Mouse (Mus musculus): ENCODE measurements around the gene Hand2.
A peak's percentile ranks its signal among the peaks of the same experiment; 100 is the strongest.

The Hand2 gene

GRCm38 (mm10) chr8:57353346-57354305 lies 32.8 kb downstream of the Hand2 start:
- Histone ChIP-seq H3K4me1 (replicated peaks; ENCODE audit: low read depth, low read length) (peaks cover 19% of the 10 kb centered on the region), H3K36me3 (ENCODE audit: insufficient read depth, low read length) (no peaks in the 10 kb centered on the region), H3K9me3 (ENCODE audit: low read length) (no peaks in the 10 kb centered on the region), H3K4me3 (replicated peaks; ENCODE audit: low read length) (peak overlapping the region; percentile 71), H3K27me3 (ENCODE audit: insufficient read depth, low read length) (peaks cover 63% of the 10 kb centered on the region)
- no peak for TF ChIP-seq POU5F1 (IDR thresholded peaks at IDR 0.05; ENCODE audit: borderline replicate concordance, low read length)
- TF ChIP-seq NANOG (IDR thresholded peaks at IDR 0.05; ENCODE audit: borderline replicate concordance, low read length) = no peak
- peak; percentile 39 for TF ChIP-seq CTCF (conservative IDR thresholded peaks at IDR 0.05; ENCODE audit: low read length)

DNA sequence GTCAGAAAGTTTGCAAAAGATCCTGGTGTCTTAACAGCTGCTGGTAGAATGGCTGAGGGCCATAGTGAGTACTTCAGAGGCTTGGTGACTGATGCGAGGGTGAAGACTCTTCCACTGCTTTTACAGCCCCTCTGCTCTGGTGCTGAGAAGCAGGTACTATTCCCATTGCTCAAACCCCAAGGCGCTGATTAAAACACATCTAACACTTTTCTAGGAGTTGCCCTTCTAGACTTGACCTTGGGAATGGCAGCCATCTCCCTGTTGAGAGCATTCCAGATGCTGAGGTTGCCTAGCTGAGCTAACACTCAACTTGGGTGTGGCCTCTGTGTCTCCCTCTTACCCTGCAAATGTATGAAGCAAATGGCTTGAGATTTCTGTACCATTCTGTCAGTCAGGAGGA lies 34.1 kb downstream of the Hand2 start:
- no peaks in the 10 kb centered on the region for H3K9me3 ChIP-seq (ENCODE audit: low read length)
- no peak overlapping the region for H3K4me3 ChIP-seq (replicated peaks; ENCODE audit: low read length)
- no peak for TF ChIP-seq CTCF (conservative IDR thresholded peaks at IDR 0.05; ENCODE audit: low read length)
- TF ChIP-seq NANOG (IDR thresholded peaks at IDR 0.05; ENCODE audit: borderline replicate concordance, low read length) = no peak

GRCm38 (mm10) chr8:57356529-57357325 lies 35.9 kb downstream of the Hand2 start:
- TF ChIP-seq POU5F1 (IDR thresholded peaks at IDR 0.05; ENCODE audit: borderline replicate concordance, low read length) (no peak), NANOG (IDR thresholded peaks at IDR 0.05; ENCODE audit: borderline replicate concordance, low read length) (no peak), CTCF (conservative IDR thresholded peaks at IDR 0.05; ENCODE audit: low read length) (no peak)
- H3K9me3 ChIP-seq (ENCODE audit: low read length) = no peaks in the 10 kb centered on the region
- no peak overlapping the region for H3K4me3 ChIP-seq (replicated peaks; ENCODE audit: low read length)
- peaks cover 10% of the 10 kb centered on the region for H3K4me1 ChIP-seq (replicated peaks; ENCODE audit: low read depth, low read length)
- H3K27me3 ChIP-seq (ENCODE audit: insufficient read depth, low read length) = peaks cover 39% of the 10 kb centered on the region
- H3K36me3 ChIP-seq (ENCODE audit: insufficient read depth, low read length) = no peaks in the 10 kb centered on the region

More for the DNA sequence above, 34.1 kb downstream of the Hand2 start:
- Histone ChIP-seq H3K36me3 (ENCODE audit: insufficient read depth, low read length) (no peaks in the 10 kb centered on the region), H3K27me3 (ENCODE audit: insufficient read depth, low read length) (peaks cover 52% of the 10 kb centered on the region), H3K4me1 (replicated peaks; ENCODE audit: low read depth, low read length) (peaks cover 10% of the 10 kb centered on the region)

- TF ChIP-seq POU5F1 (IDR thresholded peaks at IDR 0.05; ENCODE audit: borderline replicate concordance, low read length) = no peak
- TF ChIP-seq NANOG (IDR thresholded peaks at IDR 0.05; ENCODE audit: borderline replicate concordance, low read length) = no peak
- no peak for TF ChIP-seq CTCF (conservative IDR thresholded peaks at IDR 0.05; ENCODE audit: low read length)
- H3K4me1 ChIP-seq (replicated peaks; ENCODE audit: low read depth, low read length) = no peaks in the 10 kb centered on the region
- H3K27me3 ChIP-seq (ENCODE audit: insufficient read depth, low read length) = peaks cover 8% of the 10 kb centered on the region; the same call in 1 of the 2 replicates
- H3K9me3 ChIP-seq (ENCODE audit: low read length) = peaks cover 3% of the 10 kb centered on the region
- no peak overlapping the region for H3K4me3 ChIP-seq (replicated peaks; ENCODE audit: low read length)
- no peaks in the 10 kb centered on the region for H3K36me3 ChIP-seq (ENCODE audit: insufficient read depth, low read length)
Observed at GRCm38 (mm10) chr8:57360493-57360892, 39.7 kb downstream of the Hand2 start.

DNA sequence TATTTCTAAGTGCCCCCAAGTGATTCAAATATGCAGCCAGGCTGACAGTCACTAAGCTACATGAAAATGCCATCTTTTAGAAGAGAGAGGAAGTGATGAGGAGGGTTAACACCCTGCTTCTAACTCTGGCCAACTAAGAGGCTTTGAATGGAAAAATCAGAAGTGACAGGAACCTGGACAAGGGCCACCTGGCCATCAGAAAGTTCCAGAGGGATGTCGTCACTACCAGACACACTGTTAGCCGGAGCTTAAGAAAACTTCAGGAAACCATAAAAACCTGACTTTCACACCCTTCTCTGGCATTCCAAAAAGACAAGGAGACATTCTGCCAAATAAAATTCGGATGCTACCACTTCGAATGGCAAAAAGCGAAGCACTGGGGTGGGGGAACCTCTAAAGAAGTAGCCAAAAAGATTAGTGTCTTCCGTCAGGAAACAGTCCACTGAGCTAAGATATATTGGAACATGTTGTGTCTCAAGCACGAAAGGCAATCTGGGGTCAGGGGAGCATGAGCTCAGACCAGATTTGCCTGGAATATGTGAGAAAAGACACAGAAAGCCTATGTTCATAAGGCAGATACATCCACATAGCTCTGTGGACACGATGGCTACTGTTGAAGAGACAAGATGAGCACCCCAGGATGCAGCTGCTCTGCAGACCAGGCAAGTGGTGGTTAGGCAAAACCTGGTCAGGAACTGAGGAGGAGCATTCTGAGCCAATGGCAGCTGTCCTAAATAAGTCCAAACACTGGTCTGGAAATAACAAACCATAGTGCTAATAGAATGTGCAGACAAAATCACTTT lies 40.4 kb downstream of the Hand2 start:
- Histone ChIP-seq H3K9me3 (ENCODE audit: low read length) (peaks cover 5% of the 10 kb centered on the region), H3K4me1 (replicated peaks; ENCODE audit: low read depth, low read length) (no peaks in the 10 kb centered on the region), H3K36me3 (ENCODE audit: insufficient read depth, low read length) (no peaks in the 10 kb centered on the region), H3K4me3 (replicated peaks; ENCODE audit: low read length) (no peak overlapping the region), H3K27me3 (ENCODE audit: insufficient read depth, low read length) (0 out of 2 replicates have a peak, but pooled peaks cover 5% of the 10 kb centered on the region)
- TF ChIP-seq NANOG (IDR thresholded peaks at IDR 0.05; ENCODE audit: borderline replicate concordance, low read length) (no peak), CTCF (conservative IDR thresholded peaks at IDR 0.05; ENCODE audit: low read length) (no peak), POU5F1 (IDR thresholded peaks at IDR 0.05; ENCODE audit: borderline replicate concordance, low read length) (no peak)

DNA sequence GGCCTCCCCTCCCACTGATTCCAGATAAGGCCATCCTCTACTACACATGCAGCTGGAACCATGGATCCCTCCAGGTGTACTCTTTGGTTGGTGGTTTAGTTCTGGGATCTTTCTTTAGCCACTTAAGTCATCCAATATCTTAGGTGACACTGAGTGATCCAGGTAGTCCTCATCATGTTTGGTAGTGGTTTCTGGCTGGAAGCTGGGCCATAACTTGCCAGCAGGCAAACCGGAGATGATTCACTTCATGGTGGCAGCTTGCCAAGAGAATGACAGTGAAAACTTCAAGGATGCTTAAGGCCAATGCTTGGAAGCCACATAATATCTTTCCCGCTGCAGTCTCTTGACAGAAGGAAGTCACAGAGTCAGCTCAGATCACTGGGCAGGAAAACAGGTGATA lies 42.1 kb downstream of the Hand2 start:
- Histone ChIP-seq H3K9me3 (ENCODE audit: low read length) (peaks cover 5% of the 10 kb centered on the region), H3K36me3 (ENCODE audit: insufficient read depth, low read length) (no peaks in the 10 kb centered on the region), H3K4me3 (replicated peaks; ENCODE audit: low read length) (no peak overlapping the region), H3K27me3 (ENCODE audit: insufficient read depth, low read length) (0 out of 2 replicates have a peak, but pooled peaks cover 5% of the 10 kb centered on the region), H3K4me1 (replicated peaks; ENCODE audit: low read depth, low read length) (no peaks in the 10 kb centered on the region)
- no peak for TF ChIP-seq CTCF (conservative IDR thresholded peaks at IDR 0.05; ENCODE audit: low read length)
- TF ChIP-seq POU5F1 (IDR thresholded peaks at IDR 0.05; ENCODE audit: borderline replicate concordance, low read length) = no peak
- TF ChIP-seq NANOG (IDR thresholded peaks at IDR 0.05; ENCODE audit: borderline replicate concordance, low read length) = no peak

DNA sequence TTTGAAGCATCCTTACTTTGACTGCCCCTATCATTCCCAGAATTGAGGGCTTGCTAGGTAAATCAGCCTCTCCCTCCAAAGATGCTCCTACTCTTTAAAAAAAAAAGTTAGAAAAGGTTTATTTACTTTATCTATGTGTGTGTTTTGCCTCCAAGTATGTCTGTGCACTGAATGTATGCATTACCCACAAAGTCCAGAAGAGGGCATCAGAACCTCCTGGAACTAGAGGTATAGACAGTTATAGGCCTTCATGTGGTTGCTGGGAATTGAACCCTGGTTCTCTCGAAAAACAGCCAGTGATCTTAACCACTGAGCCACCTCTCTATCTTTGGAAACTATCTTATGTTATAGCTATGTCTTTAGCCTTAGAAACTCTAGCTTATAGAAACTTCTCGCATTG lies 53.3 kb downstream of the Hand2 start:
- no peaks in the 10 kb centered on the region for H3K36me3 ChIP-seq (ENCODE audit: insufficient read depth, low read length)

More for the DNA sequence above, 53.3 kb downstream of the Hand2 start:
- Histone ChIP-seq H3K4me1 (replicated peaks; ENCODE audit: low read depth, low read length) (no peaks in the 10 kb centered on the region), H3K27me3 (ENCODE audit: insufficient read depth, low read length) (peaks cover 3% of the 10 kb centered on the region; the same call in 1 of the 2 replicates), H3K4me3 (replicated peaks; ENCODE audit: low read length) (no peak overlapping the region), H3K9me3 (ENCODE audit: low read length) (no peaks in the 10 kb centered on the region)
- peak; percentile 66 for TF ChIP-seq CTCF (conservative IDR thresholded peaks at IDR 0.05; ENCODE audit: low read length)
- no peak for TF ChIP-seq NANOG (IDR thresholded peaks at IDR 0.05; ENCODE audit: borderline replicate concordance, low read length)

All from E14TG2a.4 (cell line).